Mouse (Mus musculus): ENCODE data around the gene Trpm8.
A peak's percentile ranks its signal among the peaks of the same experiment; 100 is the strongest.

Gene Trpm8

GRCm38 (mm10) chr1:88284228-88284945, 6.9 kb downstream of the Trpm8 start:
- peak in 1 of 2 experiments; percentile 70 for DNase-seq (ENCODE audit: low spot score in 2 of 2)

GRCm38 (mm10) chr1:88284946-88285320, 7.5 kb downstream of the Trpm8 start:
- DNase-seq (ENCODE audit: low spot score in 2 of 2), result peak in 1 of 2 experiments; percentile 83

GRCm38 (mm10) chr1:88285652-88286051, 8.2 kb downstream of the Trpm8 start:
- DNase-seq (ENCODE audit: low spot score in 2 of 2), result peak in 1 of 2 experiments; percentile 60

GRCm38 (mm10) chr1:88286136-88286845, 8.8 kb downstream of the Trpm8 start:
- DNase-seq (ENCODE audit: low spot score in 2 of 2), result peak in 1 of 2 experiments; percentile 79

GRCm38 (mm10) chr1:88286887-88287696, 9.6 kb downstream of the Trpm8 start:
- DNase-seq (ENCODE audit: low spot score in 2 of 2), result peak in 1 of 2 experiments; percentile 75

GRCm38 (mm10) chr1:88287697-88287980, 10.2 kb downstream of the Trpm8 start:
- DNase-seq (ENCODE audit: low spot score in 2 of 2), result peak; percentile 68 to 90

- peak in 1 of 2 experiments; percentile 67 for DNase-seq (ENCODE audit: low spot score in 2 of 2)
Observed at GRCm38 (mm10) chr1:88288056-88288788, 10.8 kb downstream of the Trpm8 start.

GRCm38 (mm10) chr1:88288789-88289127, 11.3 kb downstream of the Trpm8 start:
- peak in 1 of 2 experiments; percentile 59 for DNase-seq (ENCODE audit: low spot score in 2 of 2)

- no peak for DNase-seq (ENCODE audit: low spot score in 2 of 2)
Observed at GRCm38 (mm10) chr1:88289152-88289551, 11.7 kb downstream of the Trpm8 start.

- DNase-seq (ENCODE audit: low spot score in 2 of 2), result peak in 1 of 2 experiments; percentile 88
Observed at GRCm38 (mm10) chr1:88289917-88290316, 12.5 kb downstream of the Trpm8 start.

GRCm38 (mm10) chr1:88290511-88290910, 13.1 kb downstream of the Trpm8 start:
- peak in 1 of 2 experiments; percentile 65 for DNase-seq (ENCODE audit: low spot score in 2 of 2)

- peak in 1 of 2 experiments; percentile 68 for DNase-seq (ENCODE audit: low spot score in 2 of 2)
Observed at GRCm38 (mm10) chr1:88291409-88292005, 14.0 kb downstream of the Trpm8 start.

GRCm38 (mm10) chr1:88292057-88292456, 14.6 kb downstream of the Trpm8 start:
- DNase-seq (ENCODE audit: low spot score in 2 of 2), result peak in 1 of 2 experiments; percentile 63

- DNase-seq (ENCODE audit: low spot score in 2 of 2), result no peak
Observed at GRCm38 (mm10) chr1:88294650-88295049, 17.2 kb downstream of the Trpm8 start.

- DNase-seq (ENCODE audit: low spot score in 2 of 2), result peak in 1 of 2 experiments; percentile 66
Observed at GRCm38 (mm10) chr1:88296171-88296920, 18.9 kb downstream of the Trpm8 start.

GRCm38 (mm10) chr1:88297480-88298258, 20.2 kb downstream of the Trpm8 start:
- peak in 1 of 2 experiments; percentile 68 for DNase-seq (ENCODE audit: low spot score in 2 of 2)

- peak in 1 of 2 experiments; percentile 61 for DNase-seq (ENCODE audit: low spot score in 2 of 2)
Observed at GRCm38 (mm10) chr1:88298686-88299528, 21.4 kb downstream of the Trpm8 start.

GRCm38 (mm10) chr1:88299529-88299945, 22.1 kb downstream of the Trpm8 start:
- DNase-seq (ENCODE audit: low spot score in 2 of 2), result peak in 1 of 2 experiments; percentile 72
